Mouse (Mus musculus) thymus, adult 2 months (tissue): ENCODE data around the gene Mon2. TPM values are rescaled to one million over a fixed set of nuclear protein-coding genes. Genes with fewer than 3 reads are reported as not detected.

Experiments
- DNase-seq: peaks from one replicate; pipeline ENCODE4 v3.0.0; 2021
- H3K27ac ChIP-seq: fragments of 200-500 bp; 2 replicates; pipeline ENCODE4 v1.5.1; 2012; ENCODE audit warnings: low read length, control low read depth; ENCODE audit not compliant: control insufficient read depth, insufficient read depth
- H3K27me3 ChIP-seq: fragments of 200-500 bp; 2 replicates; pipeline ENCODE4 v1.6.1; 2012; ENCODE audit warnings: mild to moderate bottlenecking, low read length, moderate library complexity, mixed read lengths; ENCODE audit not compliant: control insufficient read depth, insufficient read depth
- H3K36me3 ChIP-seq: fragments of 200-500 bp; 2 replicates; pipeline ENCODE4 v1.6.1; 2012; ENCODE audit warnings: mild to moderate bottlenecking, low read length, moderate library complexity; ENCODE audit not compliant: control insufficient read depth, insufficient read depth
- H3K4me1 ChIP-seq: fragments of 200-500 bp; replicated peaks from 2 replicates; pipeline ENCODE4 v1.6.1; 2012; ENCODE audit warnings: low read length; ENCODE audit not compliant: control insufficient read depth, insufficient read depth
- H3K4me3 ChIP-seq: fragments of 200-500 bp; 2 replicates; pipeline ENCODE4 v1.5.1; 2012; ENCODE audit warnings: mild to moderate bottlenecking, low read length, control low read depth, moderate library complexity; ENCODE audit not compliant: control insufficient read depth, insufficient read depth
- CTCF ChIP-seq: fragments of 200-500 bp; IDR thresholded peaks from 2 replicates; pipeline ENCODE4 v1.5.1; 2012; ENCODE audit warnings: mild to moderate bottlenecking, control low read depth, low read length, moderate library complexity, borderline replicate concordance; ENCODE audit not compliant: control insufficient read depth, poor library complexity, insufficient read depth; ENCODE audit errors: extremely low read depth
- POLR2A ChIP-seq: fragments of 200-500 bp; IDR thresholded peaks from 2 replicates; pipeline ENCODE4 v1.6.1; 2012; ENCODE audit warnings: mild to moderate bottlenecking, low read length, control low read depth, moderate library complexity; ENCODE audit not compliant: control insufficient read depth, poor library complexity, insufficient read depth; ENCODE audit errors: extremely low read depth
- WGBS: fragments of 180-500 bp; shearing (Covaris S2); methylation state at CpG from one replicate; pipeline ENCODE4 v1.1.7; 2018; 5-methylcytosine and 5-hydroxymethylcytosine counted together
- polyA plus RNA-seq: library from polyadenylated mRNA; depleted of rRNA; stranded (reverse); fragments of >200 nt; gene quantifications from 2 replicates; pipeline ENCODE4 v1.2.3, GENCODE M21; 2012; rRNA removed

Mon2 gene
- polyA plus RNA-seq, 1 experiment = 74.1 TPM

DNA sequence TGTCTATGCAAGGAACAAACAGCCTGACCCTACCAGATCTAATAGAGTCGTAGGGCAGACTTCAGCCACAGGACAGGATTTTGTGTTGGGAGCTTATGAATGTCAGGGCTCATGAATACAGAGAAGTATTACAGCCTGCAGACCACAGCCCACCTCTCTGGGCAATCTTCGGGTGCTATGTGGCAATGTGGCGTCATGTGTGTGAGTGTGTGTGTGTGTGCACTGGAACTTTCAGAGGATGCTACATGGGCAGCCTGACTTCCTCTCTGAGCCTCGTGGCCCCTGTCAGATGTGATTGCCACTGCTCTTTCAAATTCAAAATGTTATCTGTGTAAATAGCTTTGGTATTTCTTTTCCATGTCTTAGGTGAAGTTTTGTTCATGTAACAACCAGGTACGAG lies 131.4 kb downstream of the Mon2 start:
- Histone ChIP-seq H3K27me3 (no peaks in the 10 kb centered on the region), H3K4me3 (no peak overlapping the region), H3K36me3 (peaks cover 16% of the 10 kb centered on the region), H3K4me1 (no peaks in the 10 kb centered on the region), H3K27ac (no peak overlapping the region)
- TF ChIP-seq POLR2A (no peak), CTCF (no peak)
- no peak for DNase-seq
- WGBS = 55% methylated on average over 5 of the region's 5 CpGs

GRCm38 (mm10) chr10:122943824-122944223 lies 132.5 kb downstream of the Mon2 start:
- Histone ChIP-seq H3K27ac (no peak overlapping the region), H3K27me3 (no peaks in the 10 kb centered on the region), H3K4me3 (no peak overlapping the region), H3K4me1 (no peaks in the 10 kb centered on the region), H3K36me3 (peaks cover 16% of the 10 kb centered on the region)
- TF ChIP-seq CTCF = no peak
- no peak for TF ChIP-seq POLR2A
- DNase-seq = no peak
- 69% methylated on average over 6 of the region's 6 CpGs for WGBS

DNA sequence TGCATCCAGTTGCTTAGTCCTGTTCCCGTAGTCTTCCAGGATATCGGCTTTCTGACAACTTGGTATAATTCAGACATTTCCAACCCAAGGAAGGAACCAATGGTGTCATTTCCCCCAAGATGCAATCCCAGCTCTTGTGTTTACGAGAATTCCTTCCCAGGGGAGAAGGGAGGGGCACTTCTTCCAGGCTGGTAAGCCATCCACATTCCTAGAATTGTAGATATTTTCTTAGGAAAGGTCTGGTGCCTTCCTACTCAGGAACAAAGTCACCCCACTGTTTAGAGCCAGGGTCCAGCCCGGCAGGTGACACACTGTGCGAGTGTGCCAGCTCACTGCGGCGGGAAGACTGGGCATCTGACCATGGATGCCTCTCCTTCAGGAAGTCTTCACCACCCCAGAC lies 133.5 kb downstream of the Mon2 start:
- WGBS = 94% methylated on average over 7 of the region's 7 CpGs
- H3K27ac ChIP-seq = no peak overlapping the region
- no peaks in the 10 kb centered on the region for H3K4me1 ChIP-seq
- peaks cover 16% of the 10 kb centered on the region for H3K36me3 ChIP-seq
- DNase-seq = no peak
- TF ChIP-seq CTCF (no peak), POLR2A (no peak)
- no peak overlapping the region for H3K4me3 ChIP-seq
- no peaks in the 10 kb centered on the region for H3K27me3 ChIP-seq

Other genes starting within 250 kb of the Mon2 start
- gene Usp15, start 120.5 kb upstream of the Mon2 start, polyA plus RNA-seq = 11.7 and 14.7 TPM in 2 replicates
- gene Fam19a2, start 187.5 kb upstream of the Mon2 start, polyA plus RNA-seq = 0.31 and 0.51 TPM in 2 replicates